Mouse (Mus musculus) heart, postnatal 0 days (tissue): ENCODE measurements at regions not wholly inside any gene's neighbourhood (a gene's known extent, or its start where the extent isn't known, plus 50 kb on each side); places are given as distances from the start of the nearest gene placed in this dataset.

Source experiments
- CTCF ChIP-seq: IDR thresholded peaks from 2 replicates; pipeline ENCODE4 v1.5.1; 2016; ENCODE audit warnings: antibody characterized with exemption, control low read depth, low read depth
- EP300 ChIP-seq: IDR thresholded peaks from 2 replicates; pipeline ENCODE4 v1.6.1; 2016; ENCODE audit warnings: antibody characterized with exemption, low read depth

DNA sequence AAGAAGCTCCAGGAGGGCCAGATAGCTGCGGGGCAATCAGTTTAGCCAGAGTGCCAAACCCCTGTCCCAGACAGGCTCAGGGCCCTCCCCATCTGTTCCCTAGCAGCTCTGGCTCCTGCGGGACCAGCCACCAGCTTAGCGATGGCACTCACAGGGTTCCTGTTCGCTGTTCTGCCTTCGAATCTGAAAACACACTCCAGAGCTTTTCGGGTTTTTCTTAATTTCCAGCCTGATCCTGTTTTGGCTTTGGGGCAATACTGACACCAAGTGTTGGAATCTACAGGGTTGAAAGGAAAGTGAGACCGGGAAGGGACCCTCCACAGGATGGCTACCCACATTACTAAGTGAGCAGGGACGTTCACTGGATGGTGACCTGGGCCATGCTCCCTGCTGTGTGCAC, 50.6 kb upstream of the Enpp6 start:
- peak; percentile 49 for TF ChIP-seq CTCF
- TF ChIP-seq EP300: no peak
